Mouse (Mus musculus) limb, embryonic 14.5 days (tissue): ENCODE measurements at regions not wholly inside any gene's neighbourhood (a gene's known extent, or its start where the extent isn't known, plus 50 kb on each side); places are given as distances from the start of the nearest gene placed in this dataset.

Source experiments
- ATAC-seq: fragments of 200-750 bp; cut with Nextera tagmentation; 2 replicates; pipeline ENCODE4 v1.8.0; 2017; ENCODE audit warnings: low read depth, moderate number of reproducible peaks, moderate TSS enrichment; ENCODE audit not compliant: low FRiP score
- DNase-seq: peaks from one replicate; pipeline ENCODE4 v3.0.0-alpha.2; 2015; ENCODE audit warnings: low spot score
- H3K27ac ChIP-seq: fragments of 300-500 bp; sonication (generic); replicated peaks from 2 replicates; pipeline ENCODE4 v1.5.1; 2014; ENCODE audit warnings: low read depth, mild to moderate bottlenecking, low read length, moderate library complexity, mixed read lengths
- H3K27me3 ChIP-seq: fragments of 300-500 bp; sonication (generic); 2 replicates; pipeline ENCODE4 v1.6.1; 2014; ENCODE audit warnings: low read length, mixed read lengths; ENCODE audit not compliant: control insufficient read depth, insufficient read depth
- H3K36me3 ChIP-seq: fragments of 300-500 bp; sonication (generic); 2 replicates; pipeline ENCODE4 v1.6.1; 2014; ENCODE audit warnings: mild to moderate bottlenecking, low read length, moderate library complexity, mixed read lengths; ENCODE audit not compliant: control insufficient read depth, insufficient read depth
- H3K4me1 ChIP-seq: fragments of 300-500 bp; sonication (generic); 2 replicates; pipeline ENCODE4 v1.6.1; 2014; ENCODE audit warnings: antibody characterized with exemption, low read length, mixed read lengths; ENCODE audit not compliant: control insufficient read depth, insufficient read depth
- H3K4me2 ChIP-seq: fragments of 300-500 bp; sonication (generic); replicated peaks from 2 replicates; pipeline ENCODE4 v1.6.1; 2014; ENCODE audit warnings: low read depth, mild to moderate bottlenecking, low read length, moderate library complexity; ENCODE audit not compliant: severe bottlenecking
- H3K4me3 ChIP-seq: fragments of 300-500 bp; sonication (generic); replicated peaks from 2 replicates; pipeline ENCODE4 v1.5.1; 2014; ENCODE audit warnings: low read length
- H3K9ac ChIP-seq: fragments of 300-500 bp; sonication (generic); 2 replicates; pipeline ENCODE4 v1.6.1; 2014; ENCODE audit warnings: mild to moderate bottlenecking, low read depth, low read length, moderate library complexity; ENCODE audit not compliant: severe bottlenecking
- H3K9me3 ChIP-seq: fragments of 300-500 bp; sonication (generic); 2 replicates; pipeline ENCODE4 v1.6.1; 2016; ENCODE audit warnings: low read length; ENCODE audit not compliant: control insufficient read depth
- POLR2A ChIP-seq: fragments of 200-500 bp; IDR thresholded peaks from 2 replicates; pipeline ENCODE4 v1.8.0; 2012; ENCODE audit warnings: inconsistent platforms, mild to moderate bottlenecking, moderate library complexity, borderline replicate concordance; ENCODE audit not compliant: insufficient read depth, insufficient read length; ENCODE audit errors: extremely low read depth
- WGBS: fragments of 180-500 bp; shearing (Covaris S2); extraction: QIAGEN DNeasy Blood & Tissue Kit; methylation state at CpG from one replicate; pipeline ENCODE4 v1.1.7; 2014; 5-methylcytosine and 5-hydroxymethylcytosine counted together

DNA sequence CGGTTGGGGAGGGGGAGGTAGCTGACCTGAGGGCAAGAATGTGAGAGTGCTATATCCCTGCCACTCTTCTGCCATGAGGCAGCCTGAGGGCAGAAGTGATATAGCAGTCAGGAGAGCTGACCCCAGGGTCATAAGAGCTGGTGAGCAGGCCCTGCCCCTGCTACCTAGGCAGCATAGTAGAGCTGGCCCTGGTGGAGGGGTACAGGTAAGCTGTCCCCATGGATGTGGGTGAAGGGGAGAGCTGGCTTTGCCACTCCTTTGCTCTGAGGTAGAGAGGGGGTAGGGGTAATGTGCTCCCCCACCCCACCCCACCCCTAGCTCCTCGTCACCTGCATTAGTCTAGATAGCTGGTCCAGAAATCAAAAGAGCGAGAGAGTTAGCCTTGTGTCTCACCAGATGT lies 61.3 kb upstream of the Gm3839 start:
- DNase-seq (no peak), ATAC-seq (no peak)
- Histone ChIP-seq H3K4me2 (no peak overlapping the region), H3K27ac (no peak overlapping the region), H3K9ac (no peak overlapping the region), H3K27me3 (no peaks in the 10 kb centered on the region), H3K4me3 (no peak overlapping the region), H3K36me3 (no peaks in the 10 kb centered on the region), H3K4me1 (no peaks in the 10 kb centered on the region), H3K9me3 (no peaks in the 10 kb centered on the region)
- 85% methylated on average over 3 of the region's 3 CpGs for WGBS
- TF ChIP-seq POLR2A, result no peak

DNA sequence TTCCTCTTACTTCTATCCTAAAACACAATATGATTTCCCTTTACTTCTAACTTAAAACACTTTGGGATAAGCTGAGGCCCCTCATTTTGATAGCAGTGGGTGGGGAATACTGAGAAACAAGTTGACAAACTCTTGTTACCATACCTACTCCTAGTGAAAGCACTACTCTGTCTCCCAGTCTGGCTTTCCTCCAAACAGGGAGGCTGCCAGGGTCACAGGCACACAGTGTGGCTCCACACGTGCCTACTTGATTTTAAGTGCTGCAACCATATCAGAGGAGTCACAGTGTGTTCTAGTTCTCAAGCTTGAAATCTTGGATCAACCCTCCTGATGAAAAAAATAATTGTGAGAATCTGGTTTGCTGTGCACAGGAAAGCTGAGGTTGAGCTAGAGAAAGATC lies 65.8 kb upstream of the Gm3839 start:
- ATAC-seq (no peak), DNase-seq (no peak)
- H3K27ac ChIP-seq, result no peak overlapping the region
- no peaks in the 10 kb centered on the region for H3K9me3 ChIP-seq
- 56% methylated on average over 1 of the region's 1 CpGs for WGBS
- H3K27me3 ChIP-seq, result no peaks in the 10 kb centered on the region
- no peak overlapping the region for H3K4me2 ChIP-seq
- H3K36me3 ChIP-seq, result no peaks in the 10 kb centered on the region
- H3K4me3 ChIP-seq, result no peak overlapping the region
- H3K4me1 ChIP-seq, result no peaks in the 10 kb centered on the region
- H3K9ac ChIP-seq, result no peak overlapping the region
- TF ChIP-seq POLR2A, result no peak

DNA sequence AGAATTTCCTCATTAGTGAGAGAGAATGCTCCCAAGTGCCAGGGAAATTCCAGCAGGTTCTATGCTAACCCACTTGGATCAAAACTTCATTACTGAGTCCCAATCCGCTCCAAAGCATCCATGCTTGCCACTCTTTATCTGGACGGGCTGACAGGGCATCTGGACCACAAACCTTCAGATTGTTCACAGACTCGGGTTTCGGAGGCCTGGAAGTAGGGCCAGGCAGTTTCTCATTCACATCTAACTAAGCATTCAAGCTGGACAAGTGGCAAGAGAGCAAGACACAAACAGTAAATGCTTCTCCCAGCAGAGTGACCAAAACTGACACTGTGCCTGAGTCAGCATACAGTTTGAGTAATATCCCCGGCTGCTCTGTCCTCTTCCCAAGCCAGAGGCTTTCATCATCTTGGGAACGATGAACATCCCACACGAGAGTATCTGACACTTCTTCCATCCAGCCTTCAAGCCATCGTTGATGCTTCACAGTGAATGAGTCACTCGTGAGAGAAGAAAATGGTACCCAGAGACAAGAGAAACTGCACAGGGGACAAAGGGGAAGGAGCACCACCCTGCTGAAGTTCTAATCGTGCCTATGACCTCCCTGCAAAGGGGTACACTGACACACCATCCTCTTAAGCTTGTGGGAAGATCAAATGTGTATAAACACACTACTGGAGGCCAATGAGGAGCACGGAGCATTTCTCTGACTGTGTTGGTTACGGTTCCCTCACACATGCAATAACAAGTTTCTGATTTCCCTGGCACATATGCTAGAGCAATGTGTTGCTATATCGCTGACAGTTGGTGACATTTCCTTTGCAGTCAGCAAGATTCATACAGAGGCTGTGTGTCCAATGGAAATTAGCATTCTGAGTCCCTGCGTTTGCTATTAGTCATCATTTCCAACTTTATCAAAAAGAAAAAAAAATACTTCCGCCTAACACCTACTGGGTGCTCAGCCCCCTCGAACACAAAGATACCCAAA lies 72.0 kb upstream of the Gm3839 start:
- no peaks in the 10 kb centered on the region for H3K4me1 ChIP-seq
- no peak overlapping the region for H3K9ac ChIP-seq
- H3K4me2 ChIP-seq, result no peak overlapping the region
- ATAC-seq (no peak), DNase-seq (no peak)
- no peaks in the 10 kb centered on the region for H3K9me3 ChIP-seq
- H3K27ac ChIP-seq, result no peak overlapping the region
- WGBS, result 82% methylated on average over 16 of the region's 16 CpGs
- no peaks in the 10 kb centered on the region for H3K27me3 ChIP-seq
- no peak for TF ChIP-seq POLR2A
- H3K4me3 ChIP-seq, result no peak overlapping the region
- no peaks in the 10 kb centered on the region for H3K36me3 ChIP-seq

DNA sequence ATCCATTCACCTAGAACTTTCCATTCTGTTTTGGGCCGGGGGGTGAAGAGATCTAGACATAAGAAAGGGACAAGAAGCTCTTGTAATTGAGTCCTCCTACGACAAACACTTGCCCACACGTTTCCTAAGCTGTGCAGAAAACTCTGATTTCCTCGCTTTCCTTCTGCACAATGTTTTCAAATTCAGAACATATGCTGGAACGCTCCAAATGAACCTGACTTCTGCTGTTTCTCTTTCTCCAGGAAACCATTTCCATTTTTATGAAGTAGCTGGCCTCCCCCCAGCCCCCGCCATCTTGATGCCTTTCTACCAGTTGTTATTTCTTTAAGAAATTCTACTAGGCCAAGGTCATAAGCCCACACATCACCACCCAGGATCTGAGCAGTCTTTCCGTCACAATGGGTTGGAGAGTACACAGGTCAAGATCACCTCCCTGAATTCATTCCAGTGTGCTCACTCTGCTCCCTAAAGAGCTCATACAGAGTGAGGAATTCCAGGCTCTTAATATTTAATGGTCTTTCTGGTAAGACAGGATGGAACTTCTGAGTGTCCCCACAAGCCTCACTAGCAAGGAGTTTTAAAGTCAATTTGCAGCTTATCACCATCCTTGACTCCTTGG lies 78.7 kb upstream of the Gm3839 start:
- WGBS, result 39% methylated on average over 7 of the region's 7 CpGs
- ATAC-seq, result peak; percentile 41; the same call in 1 of the 2 replicates

DNA sequence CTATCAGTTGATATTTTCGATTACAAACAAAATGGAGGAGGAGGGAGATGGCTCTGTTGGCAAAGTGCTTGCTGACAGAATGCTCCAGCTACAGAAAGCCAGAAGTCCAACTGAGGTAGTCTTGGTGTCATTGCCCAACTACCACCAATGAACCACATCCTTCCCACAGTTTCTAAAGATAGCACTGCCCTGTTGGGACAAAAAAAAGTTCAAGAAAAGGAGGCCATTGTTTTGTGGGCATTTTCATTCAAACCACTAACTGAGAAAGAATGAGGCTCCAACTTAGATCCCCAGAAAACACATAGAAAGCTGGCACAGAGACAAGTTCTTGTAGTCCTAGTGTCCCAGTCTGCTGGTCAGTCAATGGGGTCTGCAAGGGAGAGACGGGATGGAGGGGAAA lies 82.1 kb upstream of the Gm3839 start:
- no peaks in the 10 kb centered on the region for H3K27me3 ChIP-seq
- no peaks in the 10 kb centered on the region for H3K9me3 ChIP-seq
- no peak overlapping the region for H3K27ac ChIP-seq
- no peaks in the 10 kb centered on the region for H3K36me3 ChIP-seq
- ATAC-seq (no peak), DNase-seq (no peak)
- H3K9ac ChIP-seq, result no peak overlapping the region
- 0 out of 2 replicates have a peak, but pooled peaks cover 6% of the 10 kb centered on the region for H3K4me1 ChIP-seq
- no peak overlapping the region for H3K4me3 ChIP-seq
- 75% methylated on average over 2 of the region's 2 CpGs for WGBS
- H3K4me2 ChIP-seq, result no peak overlapping the region
- TF ChIP-seq POLR2A, result no peak

More for the DNA sequence above, 78.7 kb upstream of the Gm3839 start:
- H3K9ac ChIP-seq, result no peak overlapping the region
- peak; percentile 38 for DNase-seq
- no peak overlapping the region for H3K27ac ChIP-seq
- no peaks in the 10 kb centered on the region for H3K9me3 ChIP-seq
- no peak overlapping the region for H3K4me3 ChIP-seq
- H3K36me3 ChIP-seq, result no peaks in the 10 kb centered on the region
- H3K27me3 ChIP-seq, result no peaks in the 10 kb centered on the region
- H3K4me2 ChIP-seq, result no peak overlapping the region
- 0 out of 2 replicates have a peak, but pooled peaks cover 6% of the 10 kb centered on the region for H3K4me1 ChIP-seq
- TF ChIP-seq POLR2A, result no peak
